Mouse (Mus musculus) right cerebral cortex, postnatal 25 days (tissue): ENCODE measurements around the gene S100a5.

Source experiments
- DNase-seq: peaks from one replicate; pipeline ENCODE4 v3.0.0; 2022

Gene S100a5

DNA sequence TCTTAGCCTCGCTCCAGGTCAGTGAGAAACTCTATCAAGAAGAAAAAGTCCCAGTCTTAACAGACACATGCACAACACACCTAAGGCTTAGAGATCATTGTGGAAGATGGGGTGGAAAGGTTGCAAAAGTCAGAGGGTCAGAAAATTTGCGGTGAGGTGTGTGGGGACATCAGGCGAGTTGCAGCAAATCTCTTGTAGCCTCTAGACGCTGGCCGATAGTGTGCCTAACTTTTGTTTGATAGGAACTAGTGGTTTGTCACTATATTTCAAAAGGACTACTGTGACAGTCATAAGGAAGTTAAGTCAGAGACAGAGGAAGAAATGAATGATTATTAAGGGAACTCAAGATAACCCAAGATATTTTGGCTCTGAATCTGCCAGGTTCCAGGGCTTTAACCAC lies 19.0 kb downstream of the S100a5 start:
- DNase-seq = no peak

DNA sequence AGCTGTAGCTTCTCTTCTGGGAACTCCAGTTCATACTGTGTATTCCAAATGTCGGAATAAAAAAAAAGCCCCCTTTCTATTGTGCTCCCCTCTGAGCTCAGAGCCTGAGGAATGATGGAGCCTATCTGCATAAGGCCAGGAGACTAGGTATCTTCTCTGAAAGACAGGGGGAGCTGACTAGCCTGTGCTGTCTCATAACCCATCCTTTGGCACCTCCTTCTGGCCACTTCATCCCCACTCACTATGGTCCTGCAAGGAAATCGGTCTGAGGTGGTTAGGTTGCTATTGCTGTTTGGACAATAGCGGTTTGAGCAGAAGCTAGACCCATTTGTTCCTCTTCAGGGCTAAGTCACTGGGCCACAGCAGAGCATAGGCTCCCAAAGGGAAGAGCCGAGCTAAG lies 19.5 kb downstream of the S100a5 start:
- DNase-seq = no peak

DNA sequence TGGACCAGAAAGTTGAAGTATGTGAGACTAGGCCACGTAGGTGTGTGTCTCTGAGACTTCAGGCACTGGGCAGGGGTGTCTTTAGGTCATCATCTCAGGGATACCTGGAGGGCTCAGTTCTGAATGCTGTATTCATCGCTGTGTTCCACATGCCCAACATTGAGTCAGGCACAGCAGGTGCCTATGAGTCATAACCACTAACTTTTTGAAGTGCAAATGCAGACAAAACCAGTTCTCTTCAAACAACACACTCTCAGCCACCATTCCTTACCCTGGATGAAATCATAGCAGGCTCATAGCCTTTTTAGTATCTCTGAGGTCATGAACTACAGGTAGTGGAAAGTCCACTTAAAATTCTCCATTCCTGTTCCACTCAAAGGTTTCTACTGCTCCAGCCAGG lies 21.0 kb downstream of the S100a5 start:
- DNase-seq = no peak

DNA sequence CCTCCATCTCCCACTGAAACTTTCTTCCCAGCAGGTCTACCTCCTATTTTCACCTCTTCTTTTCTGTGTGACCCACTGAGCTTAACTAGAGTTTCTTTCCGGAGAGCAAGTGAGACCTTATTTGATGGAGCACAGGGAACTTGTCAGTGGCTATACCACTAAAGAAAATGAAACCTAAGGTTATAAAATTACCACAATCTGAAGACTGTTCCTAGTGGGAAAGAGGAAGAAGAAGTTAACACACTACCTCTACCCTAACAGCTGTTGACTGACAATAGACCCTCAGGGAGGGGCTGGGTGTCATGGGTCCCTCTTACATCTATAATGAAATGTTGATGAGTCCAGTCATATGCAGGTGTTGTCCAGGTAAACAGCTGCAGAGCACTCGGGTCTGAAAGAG lies 23.7 kb downstream of the S100a5 start:
- no peak for DNase-seq

GRCm38 (mm10) chr3:90638511-90639275 lies 30.4 kb downstream of the S100a5 start:
- DNase-seq = no peak

DNA sequence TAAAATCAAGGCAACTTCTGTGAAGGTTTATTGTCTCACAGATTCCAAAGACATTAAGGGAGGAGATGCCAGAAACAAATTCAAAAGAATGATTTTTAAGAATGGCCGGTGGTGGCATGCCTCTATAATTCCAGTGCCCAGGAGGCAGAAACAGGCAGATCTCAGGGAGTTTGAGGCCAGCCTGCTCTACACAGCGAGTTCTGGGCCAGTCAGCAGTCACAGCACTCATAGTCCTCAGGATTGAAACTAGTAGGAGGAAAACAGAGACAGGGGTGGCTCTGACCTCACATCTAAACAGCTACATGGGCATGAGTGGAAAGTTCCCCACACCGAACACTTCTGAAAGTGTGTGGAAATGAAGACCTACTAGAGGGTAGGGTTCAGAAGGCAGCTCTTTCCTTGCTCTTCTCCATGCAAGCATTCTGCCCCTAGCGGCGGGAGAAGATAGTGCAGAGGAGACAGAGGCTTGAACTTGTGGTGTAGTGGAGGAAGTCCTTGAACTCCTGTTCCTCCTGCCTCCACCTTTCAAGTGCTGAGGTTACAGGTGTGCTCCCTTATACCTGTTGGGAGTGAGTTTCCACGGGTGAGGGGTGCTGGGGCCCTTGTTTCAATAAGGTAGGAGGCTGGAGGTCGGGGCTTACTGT lies 31.3 kb downstream of the S100a5 start:
- no peak for DNase-seq

- no peak for DNase-seq
Measured at GRCm38 (mm10) chr3:90640981-90641380, 32.7 kb downstream of the S100a5 start.

DNA sequence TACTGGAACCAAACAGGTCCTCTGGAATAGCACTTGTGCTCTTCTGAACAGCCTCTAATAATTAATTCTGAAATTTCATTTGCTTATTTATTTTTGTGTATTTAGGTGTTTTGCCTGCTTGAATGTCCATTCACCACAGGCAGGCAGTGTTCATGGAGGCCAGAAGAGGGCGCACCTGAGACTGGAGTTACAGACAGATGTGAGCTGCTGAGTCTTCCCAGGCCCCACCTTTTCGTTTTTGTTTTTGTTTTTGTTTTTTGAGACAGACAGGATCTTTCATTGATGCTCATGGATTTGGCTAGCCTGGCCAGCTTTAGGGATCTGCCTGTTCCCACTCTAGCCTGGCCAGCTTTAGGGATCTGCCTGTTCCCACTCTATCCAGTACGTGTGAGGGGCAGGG lies 35.9 kb downstream of the S100a5 start:
- no peak for DNase-seq

GRCm38 (mm10) chr3:90647291-90647690 lies 39.0 kb downstream of the S100a5 start:
- DNase-seq = no peak

DNA sequence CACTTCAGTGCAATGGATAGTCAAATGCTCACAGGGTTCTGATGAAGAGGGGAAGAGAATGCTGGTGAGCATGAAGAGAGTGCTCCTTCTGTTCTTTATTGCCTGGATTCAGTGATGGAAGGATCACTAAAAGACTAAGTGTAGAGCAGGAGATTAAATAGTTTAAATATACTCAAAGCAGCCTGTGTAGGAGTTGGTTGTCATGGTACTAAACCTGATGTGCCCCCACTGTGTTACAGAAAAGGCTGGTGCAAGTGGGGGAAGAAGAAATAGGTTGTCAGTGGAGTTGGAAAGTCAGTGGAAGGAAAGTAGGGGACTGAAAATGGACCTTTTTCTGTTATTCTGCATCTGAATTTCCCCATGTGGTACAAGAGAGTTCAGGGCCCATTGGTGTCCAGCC lies 40.7 kb downstream of the S100a5 start:
- DNase-seq = no peak

- DNase-seq = no peak
Measured at GRCm38 (mm10) chr3:90649832-90650231, 41.5 kb downstream of the S100a5 start.

DNA sequence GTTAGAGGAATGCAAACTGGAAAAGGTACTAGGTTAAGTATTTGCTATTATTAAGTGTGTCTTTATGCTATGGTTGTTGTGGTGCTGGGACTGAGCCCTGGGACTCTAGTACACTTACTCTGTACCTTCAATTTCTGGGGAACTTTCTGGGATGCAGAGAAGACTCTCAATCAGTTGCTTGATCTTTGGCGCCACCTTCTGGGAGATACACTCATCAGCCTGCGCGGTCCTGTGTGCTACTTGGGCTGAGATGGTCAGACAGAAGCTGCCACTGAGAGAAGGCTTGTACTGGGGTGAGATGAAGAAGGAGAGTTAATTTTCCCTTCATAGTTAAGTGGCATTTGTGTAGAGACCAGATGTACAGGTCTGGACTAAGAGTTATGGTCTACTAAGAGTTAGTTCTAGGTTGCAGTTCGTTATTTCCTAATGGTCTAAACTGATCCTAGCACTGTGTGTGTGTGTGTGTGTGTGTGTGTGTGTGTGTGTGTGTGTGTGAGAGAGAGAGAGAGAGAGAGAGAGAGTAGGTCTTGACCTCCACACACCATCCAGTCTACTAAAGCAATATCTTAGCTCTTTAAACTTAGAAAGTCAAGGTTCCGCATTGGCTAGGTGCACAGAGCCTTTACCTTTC lies 44.7 kb downstream of the S100a5 start:
- DNase-seq = peak; percentile 77

- no peak for DNase-seq
Measured at GRCm38 (mm10) chr3:90653717-90654116, 45.4 kb downstream of the S100a5 start, which contains the start of gene S100a7a. TSS of gene S100a7a (plus strand) at chr3:90654017.

DNA sequence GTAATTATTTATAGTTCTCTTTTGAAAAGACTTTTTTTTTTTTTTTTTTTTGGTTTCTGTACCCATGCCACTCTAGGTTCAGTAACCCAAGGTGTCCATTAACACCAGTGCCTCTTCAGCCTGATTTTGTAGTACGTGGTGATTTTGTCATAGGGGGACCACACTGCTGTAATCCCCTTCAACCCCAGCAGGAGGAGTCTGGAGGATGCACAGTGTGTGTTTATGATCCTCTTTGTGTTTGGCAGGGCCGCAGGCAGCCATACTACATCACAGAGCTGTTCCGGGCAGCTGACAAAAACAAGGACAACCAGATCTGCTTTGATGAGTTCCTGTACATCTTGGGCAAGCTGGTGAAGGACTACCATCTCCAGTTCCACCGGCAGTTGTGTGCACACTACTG lies 49.1 kb downstream of the S100a5 start:
- DNase-seq = no peak

- DNase-seq = no peak
Measured at GRCm38 (mm10) chr3:90659364-90660044, 51.2 kb downstream of the S100a5 start.
